Mouse (Mus musculus): ENCODE data around the gene Ceacam2.
"Not testable (repeated sequence)": the region's sequence is repeated elsewhere in the genome, so short reads cannot be mapped to it uniquely, and the experiment has no call there.

Gene Ceacam2

DNA sequence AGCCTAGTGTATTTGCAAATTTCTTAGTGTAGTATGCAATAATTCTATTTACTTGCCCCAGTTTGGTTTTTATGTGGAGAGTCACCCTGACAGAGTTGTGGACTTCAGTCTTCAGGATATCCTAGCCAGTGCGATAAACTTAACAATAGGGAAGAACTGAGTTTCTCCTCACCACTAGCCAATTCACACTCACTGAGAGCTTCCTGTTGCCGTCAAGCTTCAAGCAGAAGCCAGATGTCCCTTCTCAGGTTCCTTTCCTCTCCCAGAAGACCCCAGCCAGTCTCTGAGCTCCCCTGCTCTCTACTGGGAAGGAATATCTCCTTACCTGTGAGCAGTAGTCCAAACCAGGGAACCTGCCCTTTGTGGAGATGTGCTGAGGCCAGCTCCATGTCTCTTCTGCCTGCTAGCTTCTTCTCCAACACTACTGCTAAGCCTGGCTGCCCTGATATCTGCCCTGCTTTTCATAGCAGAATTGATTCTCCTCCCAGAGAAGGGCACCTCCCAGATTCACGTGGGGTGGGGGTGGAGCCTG lies at the start of gene Ceacam2:
TSS of gene Ceacam2 (minus strand) at position 482 of the 532 bp plus-strand sequence.
- not testable (repeated sequence) for DNase-seq (ENCODE audit: low read depth)

DNA sequence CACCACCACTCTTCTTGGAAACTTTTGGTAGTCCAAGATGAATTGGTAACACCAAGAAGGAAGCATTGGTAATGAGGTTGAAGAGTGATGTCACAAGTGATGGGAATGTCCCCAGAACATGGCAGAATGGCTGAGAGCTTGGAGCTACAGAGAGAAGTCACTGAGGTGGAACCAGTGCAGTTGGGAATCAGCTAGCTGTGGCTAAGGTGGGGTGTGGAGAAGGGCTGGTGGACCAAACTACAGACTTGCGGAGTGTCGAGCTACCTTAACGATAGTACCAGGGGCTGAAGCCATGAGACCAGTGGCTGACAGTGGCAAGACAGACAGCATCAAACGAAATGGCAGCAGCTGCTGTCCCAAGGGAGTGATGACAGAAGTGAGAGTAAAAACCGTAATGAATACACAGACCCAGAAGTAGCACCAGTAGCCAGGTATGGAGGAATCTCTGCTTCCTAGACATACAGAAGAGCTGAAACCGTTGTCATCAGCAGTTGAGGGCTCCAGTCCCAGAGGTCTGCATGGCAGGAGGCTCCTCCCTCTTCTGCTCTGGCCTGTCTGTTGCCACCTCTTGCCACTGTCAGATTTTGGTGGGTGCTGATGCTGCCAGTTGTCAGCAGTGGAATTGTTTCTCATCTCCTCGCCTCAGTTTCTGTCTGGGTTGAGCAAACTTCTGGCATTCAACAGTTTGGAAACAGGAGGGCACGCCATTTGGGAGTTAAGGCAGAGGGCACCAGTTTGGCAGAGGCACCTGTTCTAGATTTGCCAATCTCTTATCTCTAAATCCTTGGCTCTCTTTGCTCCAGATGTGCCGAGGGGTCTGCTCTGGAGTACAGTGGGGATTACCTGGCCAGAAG lies 45.9 kb upstream of the Ceacam2 start:
- no peak for DNase-seq (ENCODE audit: low read depth)

DNA sequence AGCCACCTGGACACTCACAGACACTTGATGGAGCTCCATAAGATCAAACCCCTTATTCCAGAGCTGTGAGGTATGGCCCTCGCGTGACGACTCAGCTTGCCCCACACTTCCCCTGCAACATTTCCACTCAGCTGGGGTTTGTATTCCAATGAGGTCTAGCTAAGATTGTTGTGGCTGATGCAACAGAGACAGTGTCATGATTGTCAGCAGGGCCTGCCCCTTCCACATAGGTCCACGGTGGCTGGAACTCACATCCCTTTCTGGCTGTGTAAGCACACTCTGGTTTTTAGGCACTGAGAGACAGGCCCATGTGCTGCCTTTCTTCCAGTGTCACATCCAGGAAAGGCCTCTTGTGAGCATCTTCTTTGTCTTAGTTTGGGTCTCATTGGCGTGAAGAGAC lies 45.0 kb upstream of the Ceacam2 start:
- DNase-seq (ENCODE audit: low read depth): no peak

DNA sequence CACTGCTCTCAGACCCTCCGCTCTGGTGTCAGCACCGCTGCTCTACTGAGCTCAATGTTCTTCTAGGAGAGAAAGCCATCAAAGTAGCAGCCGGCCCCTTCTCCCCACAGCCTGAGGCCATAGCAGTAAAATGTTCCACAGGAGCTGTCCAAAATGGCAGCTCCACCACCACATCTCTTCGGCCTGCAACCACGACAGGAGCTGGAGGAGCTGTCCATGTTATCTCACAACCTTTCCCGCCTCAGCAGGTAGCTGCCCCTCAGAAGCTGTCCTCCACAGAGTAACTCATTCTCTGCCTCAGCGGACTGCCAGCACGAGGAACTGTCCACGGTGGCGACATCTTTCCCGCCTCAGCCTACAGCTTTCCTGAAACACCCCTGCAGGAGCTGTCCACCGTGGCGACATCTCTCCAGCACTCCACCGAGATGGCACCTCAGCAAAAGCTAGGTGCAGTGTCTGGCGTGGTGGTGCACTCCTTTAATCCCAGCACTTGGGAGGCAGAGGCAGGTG lies 42.7 kb upstream of the Ceacam2 start:
- DNase-seq (ENCODE audit: low read depth): no peak

DNA sequence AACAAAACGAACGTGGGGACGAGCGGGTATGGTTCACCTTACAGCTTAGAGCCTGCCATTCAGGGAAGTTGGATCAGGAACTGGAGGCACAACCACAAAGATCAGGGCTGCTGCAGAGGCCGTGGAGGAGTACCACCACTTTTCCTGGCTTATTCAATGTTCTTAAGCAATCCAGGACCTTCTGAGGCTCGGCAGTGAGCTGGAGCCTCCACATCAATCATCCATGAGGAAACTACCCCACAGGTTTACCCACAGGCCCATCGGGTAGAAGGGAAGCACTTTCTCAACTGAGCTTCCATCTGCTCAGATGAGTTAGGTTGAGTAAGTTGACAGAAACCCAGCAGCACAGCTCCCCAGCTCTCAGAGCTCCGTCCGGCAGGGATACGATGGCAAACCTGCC lies 39.8 kb upstream of the Ceacam2 start:
- DNase-seq (ENCODE audit: low read depth): no peak

DNA sequence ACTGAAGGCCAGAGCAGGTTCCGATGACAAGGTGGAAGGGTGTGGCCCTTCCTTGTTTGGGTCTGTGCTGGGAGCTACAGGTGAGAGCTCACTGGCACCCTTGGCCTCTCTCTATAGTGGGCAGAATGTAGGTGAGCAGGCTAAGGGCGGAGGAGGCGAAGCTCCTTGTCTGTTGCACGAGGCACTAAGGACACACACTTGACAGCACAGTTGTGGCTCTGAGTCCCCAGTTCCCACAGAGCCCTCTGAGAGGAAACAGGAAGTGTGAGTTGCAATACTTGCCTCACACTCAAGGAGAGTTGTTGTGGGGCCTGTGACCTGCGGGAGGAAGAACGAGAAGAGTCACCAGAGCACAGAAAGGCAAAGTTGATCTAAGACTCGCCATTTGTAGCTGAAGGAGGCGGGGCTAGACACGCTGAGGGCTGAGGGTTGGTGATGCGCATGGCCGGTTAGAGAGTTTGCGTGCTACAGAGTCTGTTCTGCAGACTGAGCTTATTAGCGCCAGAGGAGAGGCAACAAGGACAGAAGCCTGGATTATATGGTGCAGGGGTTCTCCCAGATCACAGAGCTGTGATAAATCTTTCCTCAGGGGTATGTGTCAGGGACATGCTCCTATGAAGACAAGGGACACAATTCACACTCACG lies 37.3 kb upstream of the Ceacam2 start:
- DNase-seq (ENCODE audit: low read depth): not testable (repeated sequence)

DNA sequence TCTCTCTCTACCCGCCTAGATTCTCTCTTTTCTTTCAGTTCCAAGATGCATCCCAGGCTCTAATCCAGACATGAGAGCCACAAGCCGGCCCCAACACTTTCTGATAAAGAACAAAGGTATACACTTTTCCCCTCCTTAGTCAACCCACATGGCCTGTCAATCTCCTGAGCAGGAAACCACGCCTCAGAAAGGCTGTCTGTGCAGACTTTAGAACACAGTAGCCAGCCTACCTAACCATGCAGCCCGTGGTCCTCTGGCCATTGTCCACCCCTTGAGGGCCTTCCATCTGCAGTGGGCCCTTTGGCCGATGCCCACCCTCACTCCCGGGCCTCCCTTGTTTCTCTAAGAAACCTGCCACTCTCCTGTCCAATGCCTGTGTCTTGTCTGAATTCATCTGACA lies 36.7 kb upstream of the Ceacam2 start:
- DNase-seq (ENCODE audit: low read depth): not testable (repeated sequence)

DNA sequence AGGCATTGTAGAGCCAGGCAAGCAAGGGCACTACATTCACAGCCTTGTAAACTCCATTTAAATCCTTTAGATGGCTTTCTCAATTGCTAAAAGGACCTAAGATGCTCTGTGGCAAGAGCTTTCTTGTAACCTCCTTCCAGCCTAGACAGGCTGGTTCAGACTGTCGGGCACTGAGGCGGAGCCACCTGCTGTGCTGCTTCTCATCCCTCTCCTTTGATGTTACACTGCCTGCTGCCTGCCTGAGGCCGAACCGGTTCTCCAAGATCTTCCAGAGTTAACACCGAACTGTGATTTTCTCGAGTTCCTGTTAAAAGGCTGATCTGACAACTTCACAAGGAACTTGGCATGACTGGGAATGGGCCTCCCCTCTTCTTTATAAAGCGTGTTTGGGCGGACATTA lies 36.2 kb upstream of the Ceacam2 start:
- no peak for DNase-seq (ENCODE audit: low read depth)

DNA sequence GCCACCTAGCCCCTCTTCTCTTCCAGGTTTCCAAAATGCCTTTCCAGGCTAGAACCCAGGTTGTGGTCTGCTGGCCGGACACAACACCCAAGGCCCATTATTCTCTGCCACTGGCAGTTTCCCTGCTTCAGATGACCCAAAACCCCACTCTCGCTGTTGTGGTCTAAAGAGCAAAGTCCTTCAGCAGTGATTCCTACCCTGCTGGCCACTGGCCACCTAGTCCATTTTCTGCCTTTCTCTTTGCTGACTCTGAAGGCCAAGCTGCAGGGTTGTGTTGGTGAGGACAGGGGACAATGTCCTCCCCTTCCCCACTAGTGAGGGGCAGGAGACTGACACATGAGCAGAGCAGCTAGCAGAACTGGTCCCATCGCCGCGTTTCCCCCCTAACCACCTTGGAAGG lies 35.4 kb upstream of the Ceacam2 start:
- DNase-seq (ENCODE audit: low read depth): no peak

DNA sequence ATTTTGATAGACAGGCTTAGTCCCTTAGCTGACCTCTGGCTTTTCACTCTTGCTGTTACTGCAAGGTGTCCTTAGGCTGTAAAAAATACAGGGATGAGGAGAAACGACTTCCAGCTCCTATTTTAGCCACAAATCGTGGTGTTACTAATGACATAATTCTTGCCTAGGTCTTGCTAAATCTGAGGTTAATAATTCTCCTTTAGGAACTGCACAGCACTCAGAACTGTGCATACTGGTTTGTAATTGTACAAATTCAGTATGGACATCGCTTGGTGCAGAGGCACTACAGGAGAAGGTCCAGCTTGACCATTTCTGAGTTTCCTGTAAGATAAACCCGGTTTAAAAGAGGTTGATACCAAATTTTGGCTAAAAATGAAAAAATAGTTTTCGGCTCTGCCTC lies 34.1 kb upstream of the Ceacam2 start:
- DNase-seq (ENCODE audit: low read depth): not testable (repeated sequence)

DNA sequence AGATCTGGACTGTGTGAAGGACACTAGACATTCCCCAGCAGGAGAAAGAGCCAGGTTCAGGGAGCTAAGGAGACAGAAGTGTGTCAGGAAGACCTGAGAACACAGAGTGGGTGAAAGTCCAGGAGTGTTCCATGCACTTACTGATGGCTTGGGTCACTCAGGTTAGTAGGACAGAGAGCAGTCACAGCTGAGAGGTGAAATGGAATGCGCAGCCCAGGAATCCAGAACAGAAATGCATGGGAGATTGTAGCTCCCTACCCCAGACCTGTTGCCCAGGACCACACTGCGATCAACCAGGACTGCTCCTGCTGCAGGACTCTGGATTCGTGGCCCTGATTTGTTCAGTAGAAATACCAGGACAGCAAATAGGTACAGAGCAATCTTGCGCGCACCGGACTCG lies 29.1 kb upstream of the Ceacam2 start:
- DNase-seq (ENCODE audit: low read depth): no peak

DNA sequence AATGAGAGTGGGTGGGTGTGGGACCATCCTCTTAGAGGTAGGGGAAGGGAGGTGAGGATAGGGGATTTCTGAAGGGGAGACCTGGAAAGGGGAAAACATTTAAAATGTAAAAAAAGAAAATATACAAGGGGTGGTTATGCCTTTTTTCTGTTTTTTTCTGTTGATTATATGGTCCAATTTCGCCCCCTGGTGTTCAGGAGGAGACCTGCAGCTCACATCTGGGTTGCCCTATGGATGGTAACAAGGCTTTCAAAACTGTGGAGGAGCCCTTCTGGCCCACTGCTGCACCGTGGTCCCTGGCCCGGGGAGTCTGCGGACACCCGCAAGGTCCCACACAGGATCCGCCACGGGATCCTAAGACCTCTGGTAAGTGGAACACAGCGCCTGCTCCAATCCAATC lies 1.8 kb upstream of the Ceacam2 start:
- DNase-seq (ENCODE audit: low read depth): not testable (repeated sequence)

DNA sequence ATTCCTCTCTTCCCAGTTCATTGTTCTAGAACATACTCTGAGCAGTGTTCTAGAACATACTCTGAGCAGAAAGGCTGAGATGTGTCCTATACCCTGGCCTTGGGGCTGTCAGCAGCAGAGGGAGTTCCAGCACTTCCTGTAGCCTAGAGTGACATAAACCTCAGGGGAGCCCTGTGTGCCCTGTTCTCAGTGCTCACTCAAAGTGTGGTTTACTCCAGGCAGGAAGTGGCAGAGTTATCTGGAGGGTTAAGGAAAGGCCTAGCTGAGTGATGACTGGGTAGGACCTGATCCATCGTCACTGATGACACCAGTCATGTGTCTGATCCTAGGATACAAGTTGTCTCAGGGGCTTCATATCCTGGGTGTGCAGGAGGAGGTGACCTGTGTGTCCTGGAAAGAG lies 297 bp upstream of the Ceacam2 start:
- not testable (repeated sequence) for DNase-seq (ENCODE audit: low read depth)

DNA sequence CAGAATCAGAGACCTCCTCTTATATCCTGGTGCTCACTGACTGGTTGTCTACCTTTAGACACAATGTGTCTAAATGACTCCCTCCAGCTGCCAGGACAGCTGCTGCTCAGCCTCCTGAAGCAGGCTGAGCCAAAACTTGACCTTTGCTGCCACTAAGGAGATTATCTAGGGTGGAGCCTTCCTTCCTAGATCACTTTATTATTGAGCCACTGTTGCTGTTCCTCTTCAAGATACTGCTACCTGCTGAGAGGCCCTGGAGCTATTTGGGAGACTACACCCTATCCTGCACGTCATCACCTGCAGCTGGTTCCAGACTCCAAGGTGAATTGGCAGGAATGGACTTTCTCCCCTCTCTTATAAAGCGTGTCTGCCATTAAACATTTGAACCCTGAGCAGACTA lies 8.8 kb downstream of the Ceacam2 start:
- DNase-seq (ENCODE audit: low read depth): no peak

DNA sequence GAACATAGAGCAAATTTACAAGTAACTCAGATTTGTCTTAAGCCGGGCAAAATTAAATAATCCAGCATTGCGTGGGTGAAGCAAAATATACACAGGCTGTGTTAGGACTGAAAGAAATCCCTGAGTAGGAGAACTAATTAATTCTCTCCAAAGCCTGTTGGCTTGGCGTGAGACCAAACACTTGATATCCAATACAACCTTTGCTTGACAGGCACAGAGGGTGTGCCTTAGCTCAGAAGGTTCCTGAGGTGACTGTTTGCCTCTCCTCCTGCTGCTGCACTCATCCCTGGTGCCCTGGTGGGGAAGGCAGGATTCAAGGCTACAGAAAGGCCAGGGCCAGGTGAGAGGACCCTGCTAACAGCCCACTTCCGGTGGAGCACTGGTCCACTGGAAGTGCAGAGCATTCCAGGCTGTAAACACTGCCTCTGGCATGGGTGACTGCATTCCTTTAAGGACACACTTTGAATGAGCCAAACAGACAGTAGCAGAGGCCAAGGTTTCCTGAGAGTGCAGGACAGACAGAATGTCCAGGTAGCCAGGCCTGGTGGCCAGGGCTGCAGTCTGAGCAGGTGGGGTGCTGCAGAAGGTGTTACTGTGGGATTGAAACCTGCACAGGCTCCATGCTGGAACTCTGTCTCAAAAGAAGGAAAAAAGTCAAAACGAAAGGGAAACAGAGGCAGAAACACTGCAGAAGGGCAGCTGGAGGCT lies 23.4 kb downstream of the Ceacam2 start:
- DNase-seq (ENCODE audit: low read depth): not testable (repeated sequence)

DNA sequence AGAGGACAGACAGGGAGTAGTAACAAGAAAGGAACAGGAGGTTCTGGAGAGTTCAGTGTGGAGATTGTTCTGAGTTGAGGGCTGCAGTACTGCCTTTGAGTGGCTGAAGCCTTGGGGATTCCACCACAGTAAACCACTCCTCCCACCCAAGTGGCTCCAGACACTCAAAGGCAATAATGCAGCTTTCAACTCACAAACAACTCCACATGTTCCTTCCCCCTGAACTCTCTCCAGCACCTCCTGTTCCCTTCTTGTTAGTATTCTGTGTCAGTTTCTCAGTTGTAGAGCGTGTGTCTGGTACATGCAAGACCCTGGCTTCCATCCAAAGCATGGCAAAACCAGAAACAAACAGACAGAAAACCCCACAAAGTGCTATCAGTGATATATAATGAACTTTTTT lies 24.0 kb downstream of the Ceacam2 start:
- not testable (repeated sequence) for DNase-seq (ENCODE audit: low read depth)

DNA sequence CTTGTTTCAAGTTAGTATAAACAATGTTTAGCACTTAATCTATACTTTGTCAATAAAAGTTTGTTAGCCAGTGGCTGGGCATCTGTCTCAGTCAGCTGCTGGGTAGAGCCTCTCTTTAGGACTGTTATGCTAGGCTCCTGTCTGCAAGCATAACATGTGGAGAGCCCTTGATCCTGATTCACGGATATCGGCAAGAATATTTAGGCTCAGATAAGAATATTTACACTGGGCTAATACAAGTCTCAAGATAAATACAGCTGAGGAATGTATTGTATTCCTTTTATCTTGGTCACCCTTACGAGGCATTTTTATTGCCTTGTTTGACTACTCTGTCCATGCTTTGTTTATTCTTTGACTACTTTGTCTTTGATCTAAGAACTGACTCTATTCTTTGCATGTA lies 29.7 kb downstream of the Ceacam2 start:
- no peak for DNase-seq (ENCODE audit: low read depth)

DNA sequence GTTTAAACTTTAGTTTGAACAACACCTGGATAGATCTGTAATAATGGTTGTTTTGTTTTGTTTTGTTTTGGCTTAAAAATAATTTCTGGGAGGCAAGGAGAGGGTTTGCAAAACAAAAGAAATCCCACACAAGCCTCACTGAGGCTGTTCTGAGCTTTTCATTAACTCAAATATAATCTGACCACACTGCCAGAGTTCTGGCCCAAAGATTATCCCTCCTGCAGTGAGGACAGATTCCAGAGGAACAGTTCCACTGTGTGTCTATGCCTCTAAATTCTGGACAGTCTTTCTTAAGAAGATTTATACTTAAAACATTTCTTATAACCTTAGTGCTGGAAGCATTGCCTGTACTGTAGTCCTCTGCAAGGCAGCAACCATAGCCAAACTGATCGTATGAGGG lies 45.0 kb downstream of the Ceacam2 start:
- DNase-seq (ENCODE audit: low read depth): no peak

DNA sequence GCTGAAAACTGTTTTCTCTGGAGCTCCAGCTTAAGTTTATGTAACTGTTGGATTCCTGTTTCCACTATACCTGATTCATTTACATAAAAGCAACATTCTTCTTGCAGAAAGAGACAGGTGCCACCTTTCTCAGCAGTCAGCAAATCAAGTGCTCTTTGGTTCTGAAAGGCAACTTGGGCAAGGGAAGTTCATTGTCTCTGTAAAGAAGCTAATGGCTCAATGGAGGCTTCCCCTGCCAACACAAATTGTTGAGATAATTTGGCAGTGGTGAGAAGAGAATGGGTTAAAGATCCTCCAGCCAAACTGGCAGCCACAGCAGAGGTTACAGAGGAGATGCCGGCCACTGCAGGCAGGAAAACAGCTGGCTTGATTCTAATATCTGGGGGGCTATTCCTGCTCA lies 49.0 kb downstream of the Ceacam2 start:
- not testable (repeated sequence) for DNase-seq (ENCODE audit: low read depth)

DNA sequence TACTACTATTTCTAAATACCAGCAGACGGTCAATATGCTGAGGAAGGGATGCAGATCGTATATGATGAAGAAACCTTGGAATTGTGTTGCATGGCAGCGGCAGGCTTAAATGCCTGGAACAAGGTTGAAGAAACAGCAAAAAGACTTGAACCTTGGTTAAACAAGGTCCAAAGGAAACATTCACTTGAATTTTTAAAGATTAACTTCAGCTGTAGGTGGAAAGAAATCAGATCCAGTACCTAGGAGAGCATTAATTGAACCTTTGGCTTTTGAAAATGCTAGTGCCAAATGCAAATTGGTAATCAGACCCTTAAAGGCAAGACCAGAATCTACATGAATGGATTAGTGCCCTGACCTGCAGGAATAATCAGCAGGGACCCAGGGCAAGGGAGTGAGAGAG lies 50.3 kb downstream of the Ceacam2 start:
- not testable (repeated sequence) for DNase-seq (ENCODE audit: low read depth)

DNA sequence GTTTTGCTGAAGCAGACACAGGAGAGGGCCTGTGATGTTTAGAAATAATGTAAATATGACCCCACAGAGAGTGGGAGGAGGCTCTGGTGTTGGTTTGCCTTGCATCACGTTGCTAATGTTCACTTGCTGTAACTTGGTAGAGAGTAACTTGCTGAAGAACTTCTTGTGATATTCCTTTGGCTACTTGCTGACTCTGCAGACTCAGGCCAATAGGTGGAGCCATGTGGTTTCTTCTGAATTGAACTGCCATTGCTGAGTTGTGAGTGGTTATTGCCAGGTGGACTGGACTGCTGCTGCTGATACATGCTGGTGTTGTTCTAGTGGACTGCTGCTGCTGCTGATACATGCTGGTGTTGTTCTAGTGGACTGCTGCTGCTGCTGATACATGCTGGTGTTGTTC lies 53.5 kb downstream of the Ceacam2 start:
- no peak for DNase-seq (ENCODE audit: low read depth)

DNA sequence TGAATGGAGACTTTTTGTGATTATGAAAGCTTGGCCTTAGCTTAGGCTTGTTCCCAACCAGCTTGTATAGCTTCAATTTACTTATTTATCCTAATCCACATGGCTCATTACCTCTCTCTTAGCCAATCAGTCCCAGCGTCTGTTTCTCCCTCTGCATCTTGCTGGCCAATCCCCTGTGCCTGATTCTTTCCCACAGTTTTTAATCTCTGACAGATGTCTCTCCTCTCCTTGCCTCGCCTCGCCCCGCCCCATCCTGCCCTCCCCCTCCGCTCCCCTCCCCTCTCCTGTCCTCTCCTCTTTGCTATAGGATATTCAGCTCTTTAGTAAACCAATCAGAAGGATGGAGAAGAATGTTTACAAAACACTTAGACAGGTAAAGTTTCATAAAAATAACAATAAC lies 54.6 kb downstream of the Ceacam2 start:
- DNase-seq (ENCODE audit: low read depth): no peak

Data from c-Kit-positive CD71-positive TER-119-negative erythroid progenitor cells, embryonic 14.5 days (primary cell).